Mouse (Mus musculus) spleen, adult 2 months (tissue): Measurements from ENCODE around the gene Ginm1. TPM values are rescaled to one million over a fixed set of nuclear protein-coding genes. Genes with fewer than 3 reads are reported as not detected.
"Not testable (repeated sequence)": the region's sequence is repeated elsewhere in the genome, so short reads cannot be mapped to it uniquely, and the experiment has no call there.

ENCODE experiments used
- DNase-seq, 2 experiments: peaks; one replicate each; pipeline versions ENCODE4 v3.0.0 to v3.0.0-alpha.2; 2012 to 2021; ENCODE audit warnings: low spot score in 2 of 2, low read depth in 1 of 2
- H3K27ac ChIP-seq: fragments of 200-500 bp; 2 replicates; pipeline ENCODE4 v1.5.1; 2012; ENCODE audit warnings: low read length, inconsistent platforms; ENCODE audit not compliant: insufficient read depth
- H3K27me3 ChIP-seq: fragments of 200-500 bp; 2 replicates; pipeline ENCODE4 v1.6.1; 2012; ENCODE audit warnings: mild to moderate bottlenecking, moderate library complexity, low read length, inconsistent platforms; ENCODE audit not compliant: control insufficient read depth, insufficient read depth
- H3K36me3 ChIP-seq: fragments of 200-500 bp; 2 replicates; pipeline ENCODE4 v1.6.1; 2012; ENCODE audit warnings: mild to moderate bottlenecking, low read length, inconsistent platforms; ENCODE audit not compliant: control insufficient read depth, insufficient read depth
- H3K4me1 ChIP-seq: fragments of 200-500 bp; 2 replicates; pipeline ENCODE4 v1.6.1; 2011; ENCODE audit warnings: inconsistent platforms; ENCODE audit not compliant: control insufficient read depth, insufficient read depth, insufficient read length
- H3K4me3 ChIP-seq: fragments of 200-500 bp; 2 replicates; pipeline ENCODE4 v1.5.1; 2011; ENCODE audit warnings: mild to moderate bottlenecking, inconsistent platforms; ENCODE audit not compliant: insufficient read depth, insufficient read length; ENCODE audit errors: extremely low read depth
- CTCF ChIP-seq: fragments of 200-500 bp; IDR thresholded peaks from 2 replicates; pipeline ENCODE4 v1.5.1; 2011; ENCODE audit warnings: mild to moderate bottlenecking, inconsistent platforms; ENCODE audit not compliant: insufficient read depth, insufficient read length, insufficient replicate concordance; ENCODE audit errors: extremely low read depth
- POLR2A ChIP-seq: fragments of 200-500 bp; IDR thresholded peaks from 2 replicates; pipeline ENCODE4 v1.6.1; 2011; ENCODE audit warnings: low read depth, low read length, inconsistent platforms
- WGBS: fragments of 180-500 bp; shearing (Covaris S2); methylation state at CpG from one replicate; pipeline ENCODE4 v1.1.7; 2018; 5-methylcytosine and 5-hydroxymethylcytosine counted together
- polyA plus RNA-seq: library from polyadenylated mRNA; depleted of rRNA; stranded (reverse); fragments of >200 nt; gene quantifications from 2 replicates; pipeline ENCODE4 v1.2.3, GENCODE M21; 2012

The Ginm1 gene
- polyA plus RNA-seq, 1 experiment: 9.2 TPM

- H3K27ac ChIP-seq: no peak overlapping the region
- peaks cover 39% of the 10 kb centered on the region for H3K36me3 ChIP-seq
- 89% methylated on average over 6 of the region's 6 CpGs for WGBS
- no peaks in the 10 kb centered on the region for H3K4me1 ChIP-seq
- no peak for DNase-seq
- no peak overlapping the region for H3K4me3 ChIP-seq
- TF ChIP-seq CTCF: no peak
- no peak for TF ChIP-seq POLR2A
- H3K27me3 ChIP-seq: no peaks in the 10 kb centered on the region
Measured at GRCm38 (mm10) chr10:7748752-7749151, 43.9 kb downstream of the Ginm1 start.

- peaks cover 40% of the 10 kb centered on the region for H3K36me3 ChIP-seq
- not testable (repeated sequence) for H3K27ac ChIP-seq, H3K4me3 ChIP-seq, DNase-seq, H3K27me3 ChIP-seq, H3K4me1 ChIP-seq
- 94% methylated on average over 6 of the region's 6 CpGs for WGBS
Measured at GRCm38 (mm10) chr10:7745528-7745927, 47.1 kb downstream of the Ginm1 start.

- H3K27me3 ChIP-seq: no peaks in the 10 kb centered on the region
- no peak for DNase-seq
- no peaks in the 10 kb centered on the region for H3K4me1 ChIP-seq
- no peak overlapping the region for H3K4me3 ChIP-seq
- no peak overlapping the region for H3K27ac ChIP-seq
- TF ChIP-seq CTCF: no peak
- no peak for TF ChIP-seq POLR2A
- H3K36me3 ChIP-seq: peaks cover 10% of the 10 kb centered on the region
- WGBS: 82% methylated on average over 3 of the region's 3 CpGs
Measured at GRCm38 (mm10) chr10:7737914-7738313, 54.7 kb downstream of the Ginm1 start.

GRCm38 (mm10) chr10:7737122-7737521 lies 55.5 kb downstream of the Ginm1 start:
- TF ChIP-seq POLR2A (no peak), CTCF (no peak)

GRCm38 (mm10) chr10:7731582-7731981 lies 61.0 kb downstream of the Ginm1 start:
- H3K27ac ChIP-seq: no peak overlapping the region
- H3K4me3 ChIP-seq: no peak overlapping the region
- TF ChIP-seq CTCF: no peak
- TF ChIP-seq POLR2A: no peak
- no peaks in the 10 kb centered on the region for H3K36me3 ChIP-seq
- peaks cover 2% of the 10 kb centered on the region; the same call in 1 of the 2 replicates for H3K4me1 ChIP-seq
- no peaks in the 10 kb centered on the region for H3K27me3 ChIP-seq
- no peak for DNase-seq

More at GRCm38 (mm10) chr10:7737122-7737521, 55.5 kb downstream of the Ginm1 start:
- Histone ChIP-seq H3K36me3 (peaks cover 8% of the 10 kb centered on the region), H3K4me1 (no peaks in the 10 kb centered on the region), H3K4me3 (no peak overlapping the region), H3K27ac (no peak overlapping the region), H3K27me3 (no peaks in the 10 kb centered on the region)
- DNase-seq: no peak

GRCm38 (mm10) chr10:7727011-7727410 lies 65.6 kb downstream of the Ginm1 start:
- WGBS: 17% methylated on average over 3 of the region's 3 CpGs
- Histone ChIP-seq H3K27me3 (no peaks in the 10 kb centered on the region), H3K4me1 (peaks cover 2% of the 10 kb centered on the region; the same call in 1 of the 2 replicates), H3K4me3 (no peak overlapping the region; the same call in 1 of the 2 replicates), H3K27ac (no peak overlapping the region), H3K36me3 (no peaks in the 10 kb centered on the region)
- no peak for DNase-seq
- TF ChIP-seq CTCF: no peak
- no peak for TF ChIP-seq POLR2A

GRCm38 (mm10) chr10:7726501-7726812 lies 66.2 kb downstream of the Ginm1 start:
- TF ChIP-seq POLR2A: no peak
- TF ChIP-seq CTCF: no peak
- H3K4me1 ChIP-seq: no peaks in the 10 kb centered on the region; the same call in 1 of the 2 replicates
- DNase-seq: no peak
- no peaks in the 10 kb centered on the region for H3K27me3 ChIP-seq
- H3K36me3 ChIP-seq: no peaks in the 10 kb centered on the region
- 2% methylated on average over 8 of the region's 8 CpGs for WGBS
- H3K27ac ChIP-seq: peak overlapping the region; percentile 87
- peak overlapping the region; percentile 89 for H3K4me3 ChIP-seq
